Mouse (Mus musculus): ENCODE results near the gene Gm20388. TPM values are rescaled to one million over a fixed set of nuclear protein-coding genes. Genes with fewer than 3 reads are reported as not detected.

Gm20388 gene
- total RNA-seq, 2 experiments from 2014 or later: 5.8 TPM; not detected in 1

- no peak for DNase-seq
These were observed 2240.9 kb downstream of the Gm20388 start for GRCm38 (mm10) chr8:122151541-122151940.

GRCm38 (mm10) chr8:122155082-122155643, 2244.5 kb downstream of the Gm20388 start:
- DNase-seq: peak; percentile 43

- no peak for DNase-seq
These were observed 2245.3 kb downstream of the Gm20388 start for GRCm38 (mm10) chr8:122155964-122156363.

GRCm38 (mm10) chr8:122157689-122158088, 2247.0 kb downstream of the Gm20388 start:
- no peak for DNase-seq

- DNase-seq: no peak
These were observed 2249.5 kb downstream of the Gm20388 start for GRCm38 (mm10) chr8:122160165-122160564.

- peak; percentile 93 for DNase-seq
These were observed 2252.4 kb downstream of the Gm20388 start for GRCm38 (mm10) chr8:122162992-122163391.

GRCm38 (mm10) chr8:122167204-122167860, 2256.7 kb downstream of the Gm20388 start:
- no peak for DNase-seq

- DNase-seq: no peak
These were observed 2258.8 kb downstream of the Gm20388 start for GRCm38 (mm10) chr8:122169446-122169845.

GRCm38 (mm10) chr8:122171823-122172222, 2261.2 kb downstream of the Gm20388 start:
- no peak for DNase-seq

GRCm38 (mm10) chr8:122174133-122174930, 2263.7 kb downstream of the Gm20388 start:
- no peak for DNase-seq

- no peak for DNase-seq
These were observed 2267.8 kb downstream of the Gm20388 start for GRCm38 (mm10) chr8:122178392-122178890.

- no peak for DNase-seq
These were observed 2268.7 kb downstream of the Gm20388 start for GRCm38 (mm10) chr8:122179354-122179753.

- no peak for DNase-seq
These were observed 2269.5 kb downstream of the Gm20388 start for GRCm38 (mm10) chr8:122180116-122180515.

GRCm38 (mm10) chr8:122181414-122181813, 2270.8 kb downstream of the Gm20388 start:
- DNase-seq: no peak

- peak; percentile 45 for DNase-seq
These were observed 2271.3 kb downstream of the Gm20388 start for GRCm38 (mm10) chr8:122181991-122182390.

- DNase-seq: no peak
These were observed 2275.8 kb downstream of the Gm20388 start for GRCm38 (mm10) chr8:122186363-122186974.

GRCm38 (mm10) chr8:122187271-122187670, 2276.6 kb downstream of the Gm20388 start:
- no peak for DNase-seq

- peak; percentile 59 for DNase-seq
These were observed 2279.9 kb downstream of the Gm20388 start for GRCm38 (mm10) chr8:122190349-122191053.

- no peak for DNase-seq
These were observed 2280.4 kb downstream of the Gm20388 start for GRCm38 (mm10) chr8:122191054-122191376.

- no peak for DNase-seq
These were observed 2282.1 kb downstream of the Gm20388 start for GRCm38 (mm10) chr8:122192771-122193170.

GRCm38 (mm10) chr8:122193521-122193920, 2282.9 kb downstream of the Gm20388 start:
- DNase-seq: no peak

GRCm38 (mm10) chr8:122194396-122194795, 2283.8 kb downstream of the Gm20388 start:
- DNase-seq: peak; percentile 86

All from heart, postnatal 4 days (tissue).